Mouse (Mus musculus) heart, adult 2 months (tissue): ENCODE measurements at regions not wholly inside any gene's neighbourhood (a gene's known extent, or its start where the extent isn't known, plus 50 kb on each side); places are given as distances from the start of the nearest gene placed in this dataset.

Experiments used
- DNase-seq, 2 experiments: peaks; one replicate each; pipeline ENCODE4 v3.0.0; 2021
- H3K27ac ChIP-seq: fragments of 200-600 bp; 2 replicates; pipeline ENCODE4 v1.8.1; 2022
- H3K27me3 ChIP-seq: fragments of 200-500 bp; 2 replicates; pipeline ENCODE4 v1.6.1; 2012; ENCODE audit warnings: mild to moderate bottlenecking, low read length, inconsistent platforms, mixed read lengths; ENCODE audit not compliant: control insufficient read depth, insufficient read depth
- H3K36me3 ChIP-seq: fragments of 200-500 bp; 2 replicates; pipeline ENCODE4 v1.6.1; 2012; ENCODE audit warnings: low read length, inconsistent platforms; ENCODE audit not compliant: control insufficient read depth, insufficient read depth
- H3K4me1 ChIP-seq: fragments of 200-500 bp; 2 replicates; pipeline ENCODE4 v1.6.1; 2011; ENCODE audit warnings: low read length; ENCODE audit not compliant: control insufficient read depth, insufficient read depth
- H3K4me3 ChIP-seq: fragments of 200-600 bp; 2 replicates; pipeline ENCODE4 v1.8.1; 2022
- H3K79me2 ChIP-seq: fragments of 200-500 bp; replicated peaks from 2 replicates; pipeline ENCODE4 v1.6.1; 2012; ENCODE audit warnings: mild to moderate bottlenecking, inconsistent platforms, low read length, moderate library complexity, mixed read lengths; ENCODE audit not compliant: control insufficient read depth, insufficient read depth
- H3K9ac ChIP-seq: fragments of 200-500 bp; 2 replicates; pipeline ENCODE4 v1.6.1; 2012; ENCODE audit warnings: low read depth, mild to moderate bottlenecking, control low read depth, inconsistent platforms, low read length, mixed read lengths
- CTCF ChIP-seq: fragments of 200-600 bp; IDR thresholded peaks from 2 replicates; pipeline ENCODE4 v1.8.1; 2022; ENCODE audit warnings: antibody characterized with exemption, mild to moderate bottlenecking, moderate library complexity
- EP300 ChIP-seq: fragments of 200-500 bp; IDR thresholded peaks from 2 replicates; pipeline ENCODE4 v1.6.1; 2011; ENCODE audit warnings: low read depth, low read length, control low read depth; ENCODE audit not compliant: insufficient read depth
- POLR2A ChIP-seq: fragments of 200-500 bp; IDR thresholded peaks from 2 replicates; pipeline ENCODE4 v1.6.1; 2011; ENCODE audit warnings: mild to moderate bottlenecking, low read depth, low read length, control low read depth; ENCODE audit not compliant: insufficient read depth
- WGBS: fragments of 180-500 bp; shearing (Covaris S2); methylation state at CpG from one replicate; pipeline ENCODE4 v1.1.7; 2018; 5-methylcytosine and 5-hydroxymethylcytosine counted together
- intact Hi-C: fragments of 180-260 bp; cut with DNase I; formaldehyde crosslinking; loops from one replicate; pipeline ENCODE4 v1.15.1; 2025

GRCm38 (mm10) chr4:89405624-89406167 is 94.9 kb upstream of the Cdkn2b start:
- DNase-seq, result no peak
- intact Hi-C loops, result no loop called here
- no peak overlapping the region for H3K9ac ChIP-seq
- TF ChIP-seq POLR2A (no peak), EP300 (no peak), CTCF (no peak)
- no peaks in the 10 kb centered on the region for H3K79me2 ChIP-seq
- H3K27ac ChIP-seq, result no peak overlapping the region
- H3K4me3 ChIP-seq, result no peak overlapping the region
- H3K36me3 ChIP-seq, result no peaks in the 10 kb centered on the region
- 51% methylated on average over 2 of the region's 2 CpGs for WGBS
- no peaks in the 10 kb centered on the region for H3K4me1 ChIP-seq
- H3K27me3 ChIP-seq, result no peaks in the 10 kb centered on the region

- H3K27ac ChIP-seq, result no peak overlapping the region
- no peak for TF ChIP-seq CTCF
- TF ChIP-seq POLR2A, result no peak
- TF ChIP-seq EP300, result no peak
- intact Hi-C loops, result no loop called here
Observed at GRCm38 (mm10) chr4:89403151-89403550, 92.3 kb upstream of the Cdkn2b start.

DNA sequence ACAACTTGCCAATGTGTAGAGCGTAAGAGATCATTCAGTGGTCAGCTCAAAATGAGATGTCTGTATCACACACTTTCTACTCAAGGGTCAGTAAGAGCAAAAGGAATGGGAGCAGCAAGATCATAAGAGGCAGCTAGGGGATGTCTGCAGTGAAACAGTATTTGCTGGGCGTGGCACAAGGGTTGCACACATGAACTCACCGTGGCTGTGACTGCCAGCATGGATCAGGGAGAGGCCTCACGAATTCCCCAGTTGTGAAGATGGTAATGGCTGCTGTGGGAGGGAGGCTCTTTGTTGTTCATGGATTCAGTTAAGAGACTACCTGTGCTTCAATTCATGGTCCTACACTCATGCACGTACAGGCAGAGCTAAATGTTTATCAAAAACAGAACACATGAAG is 91.5 kb upstream of the Cdkn2b start:
- Histone ChIP-seq H3K27ac (no peak overlapping the region), H3K4me1 (no peaks in the 10 kb centered on the region), H3K9ac (no peak overlapping the region), H3K27me3 (no peaks in the 10 kb centered on the region), H3K79me2 (no peaks in the 10 kb centered on the region), H3K36me3 (no peaks in the 10 kb centered on the region), H3K4me3 (no peak overlapping the region)
- DNase-seq, result no peak
- WGBS, result 78% methylated on average over 5 of the region's 5 CpGs
- TF ChIP-seq CTCF, result no peak
- no peak for TF ChIP-seq EP300
- no peak for TF ChIP-seq POLR2A
- intact Hi-C loops, result no loop called here

More at GRCm38 (mm10) chr4:89403151-89403550, 92.3 kb upstream of the Cdkn2b start:
- no peaks in the 10 kb centered on the region for H3K36me3 ChIP-seq
- DNase-seq, result no peak
- H3K4me3 ChIP-seq, result no peak overlapping the region
- no peaks in the 10 kb centered on the region for H3K4me1 ChIP-seq
- H3K79me2 ChIP-seq, result no peaks in the 10 kb centered on the region
- no peak overlapping the region for H3K9ac ChIP-seq
- H3K27me3 ChIP-seq, result no peaks in the 10 kb centered on the region
- 82% methylated on average over 1 of the region's 1 CpGs for WGBS

DNA sequence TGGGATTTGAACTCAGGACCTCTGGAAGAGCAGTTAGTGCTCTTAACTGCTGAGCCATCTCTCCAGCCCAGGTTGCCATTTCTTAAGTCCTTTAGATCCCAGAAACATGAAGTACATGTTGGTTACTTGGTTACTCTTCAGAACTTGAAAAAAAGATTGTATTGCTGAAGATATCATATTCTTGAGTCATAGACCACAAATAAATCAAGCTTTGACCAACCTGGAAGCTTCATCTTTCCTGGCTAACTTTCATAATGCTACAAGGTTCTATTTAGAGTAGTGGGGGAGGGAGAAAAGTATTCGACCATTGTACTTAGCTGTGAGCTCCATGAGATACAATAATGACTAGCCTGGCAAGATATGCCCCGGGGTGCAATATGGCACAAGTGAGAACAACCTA is 90.9 kb upstream of the Cdkn2b start:
- H3K79me2 ChIP-seq, result no peaks in the 10 kb centered on the region
- H3K4me1 ChIP-seq, result no peaks in the 10 kb centered on the region
- TF ChIP-seq CTCF (no peak), EP300 (no peak), POLR2A (no peak)
- no peak for DNase-seq
- 62% methylated on average over 2 of the region's 2 CpGs for WGBS
- H3K27ac ChIP-seq, result no peak overlapping the region
- no peak overlapping the region for H3K4me3 ChIP-seq
- H3K36me3 ChIP-seq, result no peaks in the 10 kb centered on the region
- intact Hi-C loops, result no loop called here
- no peaks in the 10 kb centered on the region for H3K27me3 ChIP-seq
- no peak overlapping the region for H3K9ac ChIP-seq

DNA sequence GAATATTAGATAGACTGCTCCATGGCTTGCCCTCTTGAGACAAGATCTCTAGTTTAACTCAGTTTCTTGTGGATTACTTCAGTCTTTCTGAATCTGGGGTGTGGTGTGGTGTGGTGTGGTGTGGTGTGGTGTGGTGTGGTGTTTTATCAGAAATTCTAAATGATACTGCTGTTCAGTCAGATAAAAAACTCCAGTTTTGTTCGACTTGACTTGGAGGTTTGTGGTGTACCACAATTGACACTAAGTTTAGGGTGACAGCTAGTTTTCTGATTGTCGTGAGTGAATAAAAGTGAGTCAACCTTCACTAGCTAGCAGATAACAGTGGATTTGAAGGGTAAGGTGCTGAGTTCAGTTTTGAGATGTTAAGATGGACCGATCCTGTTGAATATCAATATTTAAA is 89.5 kb upstream of the Cdkn2b start:
- Histone ChIP-seq H3K27me3 (no peaks in the 10 kb centered on the region), H3K27ac (no peak overlapping the region), H3K4me1 (no peaks in the 10 kb centered on the region), H3K9ac (no peak overlapping the region), H3K79me2 (no peaks in the 10 kb centered on the region), H3K36me3 (no peaks in the 10 kb centered on the region), H3K4me3 (no peak overlapping the region)
- TF ChIP-seq CTCF, result no peak
- TF ChIP-seq EP300, result no peak
- no peak for DNase-seq
- 65% methylated on average over 3 of the region's 3 CpGs for WGBS
- intact Hi-C loops, result no loop called here

- intact Hi-C loops, result no loop called here
Observed at GRCm38 (mm10) chr4:89399277-89399676, 88.4 kb upstream of the Cdkn2b start.

More at GRCm38 (mm10) chr4:89399277-89399676, 88.4 kb upstream of the Cdkn2b start:
- H3K27me3 ChIP-seq, result no peaks in the 10 kb centered on the region
- no peak overlapping the region for H3K9ac ChIP-seq
- no peaks in the 10 kb centered on the region for H3K79me2 ChIP-seq
- no peaks in the 10 kb centered on the region for H3K36me3 ChIP-seq
- H3K4me3 ChIP-seq, result no peak overlapping the region
- no peaks in the 10 kb centered on the region for H3K4me1 ChIP-seq
- DNase-seq, result no peak
- 55% methylated on average over 2 of the region's 2 CpGs for WGBS
- no peak for TF ChIP-seq POLR2A
- H3K27ac ChIP-seq, result no peak overlapping the region
